Mouse (Mus musculus): Measurements from ENCODE around the gene Rhoh.

DNA sequence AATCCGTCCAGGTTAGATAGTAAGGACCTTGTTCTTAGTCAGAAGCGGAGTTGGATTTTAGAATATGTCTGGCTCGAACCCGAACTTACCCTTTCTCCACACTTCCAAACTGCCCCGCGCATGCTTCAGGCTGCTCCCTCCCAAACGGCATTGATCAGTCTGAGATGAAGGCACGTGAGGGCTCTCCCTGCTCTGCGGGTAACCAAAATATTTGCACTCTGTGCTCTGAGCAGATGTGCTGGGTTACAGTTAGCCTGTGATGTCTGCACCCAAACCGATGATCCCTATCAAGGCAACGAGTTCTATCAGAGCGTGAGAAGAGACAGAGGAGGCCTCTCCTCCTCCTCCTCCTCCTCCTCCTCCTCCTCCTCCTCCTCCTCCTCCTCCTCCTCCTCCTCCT, 3.1 kb upstream of the Rhoh start:
- TF ChIP-seq CTCF (IDR thresholded peaks at IDR 0.05; ENCODE audit: low read depth), result no peak
- no peak for TF ChIP-seq EP300 (IDR thresholded peaks at IDR 0.05; ENCODE audit: low read depth)

All from liver, embryonic 14.5 days (tissue).